15 mouse cellular contexts compared by ENCODE assay signal in the genomic region with DNA sequence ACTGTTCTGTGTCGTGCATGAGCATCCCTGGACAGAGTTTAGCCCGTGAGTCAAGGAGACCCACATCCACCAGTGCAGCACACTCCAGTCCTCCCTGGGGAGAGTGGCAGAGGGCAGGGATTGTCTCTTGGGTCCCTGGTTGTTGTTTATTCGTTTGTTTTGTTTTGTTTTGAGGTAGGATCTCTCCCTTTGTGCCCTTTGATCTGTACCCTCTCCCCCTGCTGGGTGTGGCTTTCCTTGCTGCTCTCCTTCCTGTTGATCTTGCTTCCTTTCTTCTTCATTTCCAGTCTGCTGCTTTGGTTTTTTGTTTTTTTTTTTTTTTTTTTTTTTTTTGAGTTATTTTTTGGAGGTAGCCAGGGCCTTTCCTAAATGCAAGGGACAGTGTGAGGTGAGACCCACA.
"Had no signal": no experiment of that assay in that cellular context is flagged by ENCODE, and none has a peak within 500 bp of the region (broad histone marks: within the 10 kb centered on the region; RNA-seq: fewer than 3 reads in every experiment).

No protein-coding gene starts in this region.

- H3K9me3 ChIP-seq: liver, embryonic 13.5 days; midbrain, embryonic 13.5 days; stomach, embryonic 15.5 days had no signal

- H3K4me2 ChIP-seq: liver, embryonic 13.5 days; lung, embryonic 14.5 days; midbrain, embryonic 13.5 days; stomach, embryonic 15.5 days had no signal

- H3K4me1 ChIP-seq: midbrain, embryonic 13.5 days had no signal

- H3K4me3 ChIP-seq: left cerebral cortex, adult 2 months; liver, embryonic 13.5 days; midbrain, embryonic 13.5 days; stomach, embryonic 15.5 days had no signal

- H3K9ac ChIP-seq: liver, embryonic 13.5 days; lung, embryonic 14.5 days; midbrain, embryonic 13.5 days; stomach, embryonic 15.5 days had no signal

- H3K27me3 ChIP-seq: liver, embryonic 13.5 days; midbrain, embryonic 13.5 days; stomach, embryonic 15.5 days had no signal

- H3K27ac ChIP-seq: left cerebral cortex, adult 2 months; liver, embryonic 13.5 days; macrophage; midbrain, embryonic 13.5 days; stomach, embryonic 15.5 days had no signal

- ATAC-seq: intestine, embryonic 16.5 days; lung, postnatal 0 days; midbrain, embryonic 13.5 days had no signal

- H3K36me3 ChIP-seq: liver, embryonic 13.5 days; midbrain, embryonic 13.5 days; stomach, embryonic 15.5 days had no signal

- DNase-seq: kidney, adult 18-20 months; kidney, postnatal 4 days; layer of hippocampus, postnatal 36 days; liver, embryonic 13.5 days; lung, embryonic 14.5 days; right cerebral cortex, adult 18-20 months; right cerebral cortex, postnatal 25 days; spleen, adult 18-20 months; thymus, postnatal 36 days had no signal
